Mouse (Mus musculus) kidney, postnatal 4 days (tissue): ENCODE data around the gene Rps6ka1.
"Not testable (repeated sequence)": the region's sequence is repeated elsewhere in the genome, so short reads cannot be mapped to it uniquely, and the experiment has no call there.

Experiments used
- DNase-seq, 2 experiments: peaks; one replicate each; pipeline ENCODE4 v3.0.0; 2021; ENCODE audit warnings: mixed read lengths in 2 of 2

The Rps6ka1 gene

GRCm38 (mm10) chr4:133887672-133888453 lies at the start of gene Rps6ka1:
Gene Rps6ka1 (minus strand): TSS chr4:133887797.
- DNase-seq, result peak; percentile 82 to 91

DNA sequence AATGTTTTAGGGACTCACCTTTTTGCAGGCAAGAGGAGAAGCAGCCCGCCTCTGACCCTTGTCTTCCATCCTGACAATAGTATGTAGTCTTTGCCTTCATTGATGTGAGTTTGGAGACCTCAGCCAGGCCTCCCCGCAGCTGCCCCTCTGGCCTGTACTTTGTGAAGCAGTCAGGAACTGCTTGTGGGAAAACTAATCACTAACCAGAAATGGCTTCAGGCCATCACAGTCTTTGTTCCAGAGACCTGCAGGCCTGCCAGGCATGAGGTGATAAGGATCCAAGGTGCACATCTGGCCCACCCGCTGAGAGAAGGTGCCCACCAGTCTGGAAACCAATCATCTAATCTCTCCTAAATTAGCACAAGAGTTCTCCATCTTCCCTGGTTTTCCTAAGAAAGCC lies 44.2 kb upstream of the Rps6ka1 start:
- DNase-seq, result peak in 1 of 2 experiments; percentile 19

- peak; percentile 19 to 26 for DNase-seq
Observed at GRCm38 (mm10) chr4:133931349-133931748, 43.8 kb upstream of the Rps6ka1 start.

DNA sequence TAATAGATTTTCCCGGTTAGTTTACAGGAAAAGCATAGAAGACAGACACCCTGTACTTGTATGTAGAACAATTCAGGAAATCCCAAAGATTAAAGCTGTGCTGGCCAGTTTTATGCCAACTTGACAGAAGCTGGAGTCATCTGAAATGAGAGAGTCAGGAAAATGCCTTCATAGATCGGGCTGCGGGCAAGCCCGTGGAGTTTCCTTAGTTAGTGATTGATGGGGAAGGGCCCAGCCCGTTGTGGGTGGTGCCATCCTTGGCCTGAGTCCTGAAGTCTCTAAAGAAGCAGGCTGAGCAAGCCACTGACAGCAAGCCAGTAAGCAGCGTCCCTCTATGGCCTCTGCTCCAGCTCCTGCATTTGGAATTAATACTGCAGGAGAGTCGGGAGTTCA lies 41.7 kb upstream of the Rps6ka1 start:
- peak; percentile 16 to 40 for DNase-seq

DNA sequence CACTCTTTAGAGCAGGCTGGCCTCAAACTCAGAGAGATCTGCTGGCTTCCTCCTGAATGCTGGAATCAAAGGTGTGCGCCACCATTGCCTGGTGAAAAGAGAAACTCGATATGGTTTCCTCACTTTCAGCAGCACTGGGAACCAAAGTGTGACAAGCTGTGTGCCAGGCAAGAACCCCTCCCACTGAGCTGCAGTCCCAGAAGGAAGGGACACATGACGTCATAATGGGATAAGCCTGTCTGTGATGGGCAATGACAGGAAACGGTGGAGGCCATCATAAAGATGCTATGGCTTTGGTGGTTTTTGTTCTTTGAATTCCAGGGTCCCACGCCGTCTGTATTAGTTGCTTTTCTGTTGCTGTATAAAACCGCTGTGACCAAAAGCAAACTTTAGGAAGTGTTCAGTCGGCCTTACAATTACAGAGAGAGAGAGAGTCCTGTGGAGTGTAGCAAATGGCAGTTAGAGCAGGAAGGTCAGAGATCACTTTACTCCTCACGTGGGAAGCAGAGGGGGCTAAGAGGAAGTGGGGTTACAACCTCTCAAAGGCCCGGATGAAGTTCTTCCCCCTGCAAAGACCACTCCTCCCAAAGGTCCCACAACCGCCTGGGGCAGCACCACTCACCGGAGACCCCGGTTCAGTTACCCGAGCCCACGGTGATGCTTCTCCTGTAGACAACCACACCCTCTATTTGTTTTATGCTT lies 41.1 kb upstream of the Rps6ka1 start:
- DNase-seq, result peak in 1 of 2 experiments; percentile 38

DNA sequence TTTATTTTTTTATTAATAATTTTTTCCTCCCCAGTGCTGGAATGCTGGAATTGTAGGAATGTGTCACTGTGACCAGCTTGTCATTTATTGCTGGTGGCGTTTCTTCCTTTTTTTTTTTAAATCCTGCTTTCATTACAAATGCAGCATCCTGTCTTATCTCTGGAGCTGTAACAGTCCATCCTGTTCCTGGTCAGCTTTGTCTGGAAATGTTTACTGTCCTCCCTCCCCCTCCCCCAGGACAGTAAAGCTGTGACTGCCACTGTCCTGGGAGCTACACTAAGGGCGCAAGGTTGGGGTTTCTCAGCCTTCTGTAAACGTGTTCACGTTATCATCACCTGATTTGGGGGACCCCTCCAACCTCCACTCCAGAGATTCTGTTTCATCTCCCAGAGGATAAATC lies 37.6 kb upstream of the Rps6ka1 start:
- no peak for DNase-seq

- DNase-seq, result no peak
Observed at GRCm38 (mm10) chr4:133923743-133924142, 36.1 kb upstream of the Rps6ka1 start.

DNA sequence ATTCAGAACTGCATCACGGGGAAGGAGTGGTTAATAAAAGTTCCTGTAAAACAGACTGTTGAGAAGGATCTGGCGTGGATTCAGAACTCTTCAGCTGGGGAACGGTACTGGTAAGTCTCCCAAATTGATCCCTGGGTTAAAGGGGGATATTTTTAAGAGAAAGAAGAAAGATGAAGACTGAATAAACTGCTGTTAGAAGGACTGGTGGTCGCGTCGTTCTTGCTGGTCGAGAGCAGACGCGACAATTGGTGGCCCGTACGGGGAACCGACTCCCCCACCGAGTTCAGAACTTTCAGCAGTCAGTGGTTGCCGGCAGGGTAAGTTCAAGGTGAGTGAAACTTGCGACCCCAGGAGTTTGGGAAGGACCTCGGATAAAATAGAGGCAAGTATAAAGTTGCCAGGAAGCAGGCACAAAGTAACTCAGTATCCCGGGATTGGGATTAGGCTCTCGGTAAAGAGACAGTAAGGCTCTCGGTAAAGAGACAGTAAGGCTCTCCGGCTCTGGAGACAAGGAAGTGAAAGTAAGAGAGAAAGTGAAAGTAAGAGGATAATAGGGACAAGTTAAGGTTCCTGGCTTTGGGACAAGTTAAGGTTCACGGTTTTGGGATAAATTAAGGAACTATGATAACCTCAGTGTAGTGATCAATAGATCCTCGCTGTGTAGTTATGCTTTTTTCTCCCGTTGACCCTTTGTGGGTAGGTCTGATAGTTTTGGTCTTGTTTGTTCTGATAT lies 30.7 kb upstream of the Rps6ka1 start:
- not testable (repeated sequence) for DNase-seq

DNA sequence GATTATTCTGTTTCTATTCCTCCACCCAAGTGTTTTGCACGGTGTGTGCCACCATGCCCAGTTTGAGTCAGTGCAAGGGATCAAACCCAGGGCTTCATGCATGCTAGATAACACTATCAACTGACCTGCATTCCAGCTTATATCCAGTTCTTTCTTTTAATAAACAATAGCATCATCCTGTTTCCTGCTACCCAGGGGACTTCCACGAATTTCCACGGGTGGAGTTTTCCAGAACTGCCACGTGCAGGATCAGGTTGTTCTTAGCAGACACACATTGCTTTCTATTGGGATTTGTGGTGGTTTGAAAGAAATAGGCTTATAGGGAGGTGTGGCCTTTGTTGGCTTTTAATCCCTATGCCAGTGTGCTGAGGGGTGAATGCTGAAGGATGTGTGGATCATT lies 24.4 kb upstream of the Rps6ka1 start:
- no peak for DNase-seq

GRCm38 (mm10) chr4:133910236-133911211 lies 22.9 kb upstream of the Rps6ka1 start:
- peak; percentile 96 to 97 for DNase-seq

- DNase-seq, result no peak
Observed at GRCm38 (mm10) chr4:133908051-133908450, 20.5 kb upstream of the Rps6ka1 start.

GRCm38 (mm10) chr4:133907086-133907485 lies 19.5 kb upstream of the Rps6ka1 start:
- no peak for DNase-seq

GRCm38 (mm10) chr4:133906336-133906735 lies 18.7 kb upstream of the Rps6ka1 start:
- not testable (repeated sequence) for DNase-seq

DNA sequence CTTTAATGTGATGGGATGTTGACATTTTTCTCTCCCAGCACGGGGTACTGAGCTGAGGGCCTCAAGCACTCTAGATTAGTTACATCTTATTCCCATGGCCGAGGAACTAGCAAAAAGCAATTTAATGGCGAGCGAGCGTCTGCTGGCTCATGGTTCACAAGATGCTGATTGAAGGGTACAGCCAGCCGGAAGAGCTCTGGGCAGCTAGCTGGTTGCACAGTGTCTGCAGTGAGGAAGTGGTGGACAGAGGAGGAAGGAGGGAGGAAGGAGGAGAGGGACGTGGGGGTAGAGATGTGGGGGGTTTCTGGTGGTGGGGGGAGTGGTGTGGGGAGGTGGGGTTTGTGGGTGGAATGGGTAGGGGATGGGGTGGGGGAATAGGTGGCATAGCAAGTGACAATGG lies 17.6 kb upstream of the Rps6ka1 start:
- DNase-seq, result no peak

GRCm38 (mm10) chr4:133904326-133904725 lies 16.7 kb upstream of the Rps6ka1 start:
- DNase-seq, result no peak

GRCm38 (mm10) chr4:133903372-133903771 lies 15.8 kb upstream of the Rps6ka1 start:
- DNase-seq, result peak; percentile 50 to 63

- DNase-seq, result peak in 1 of 2 experiments; percentile 22
Observed at GRCm38 (mm10) chr4:133902510-133902909, 14.9 kb upstream of the Rps6ka1 start.

- no peak for DNase-seq
Observed at GRCm38 (mm10) chr4:133900887-133901286, 13.3 kb upstream of the Rps6ka1 start.

- DNase-seq, result no peak
Observed at GRCm38 (mm10) chr4:133900352-133900751, 12.8 kb upstream of the Rps6ka1 start.

DNA sequence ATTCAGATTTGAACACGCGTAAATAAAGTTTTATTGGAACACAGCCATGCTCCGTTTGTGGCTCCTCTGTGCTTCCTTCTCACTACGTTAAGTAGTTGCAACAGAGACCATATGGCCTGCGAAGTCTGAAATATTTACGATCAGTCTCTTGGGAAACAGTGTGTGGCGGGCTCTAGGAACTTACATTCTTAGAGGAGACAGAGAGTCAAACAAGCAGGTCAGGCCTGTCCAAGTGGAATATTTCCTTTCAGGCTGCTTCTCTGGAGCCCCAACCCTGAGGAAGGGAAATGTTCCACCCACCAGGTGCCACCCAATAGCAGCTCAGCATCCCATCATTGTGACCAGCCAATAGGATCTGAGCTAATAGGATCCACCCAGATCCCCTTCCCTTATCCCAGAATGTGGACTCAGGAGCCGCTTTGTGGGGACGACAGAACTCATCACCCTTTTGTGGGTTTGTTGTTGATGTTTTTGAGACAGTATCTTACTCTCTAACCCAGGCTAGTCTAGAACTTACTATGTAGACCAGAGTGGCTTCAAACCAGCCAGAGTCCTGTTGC lies 11.7 kb upstream of the Rps6ka1 start:
- DNase-seq, result peak in 1 of 2 experiments; percentile 41

- peak in 1 of 2 experiments; percentile 35 for DNase-seq
Observed at GRCm38 (mm10) chr4:133898151-133898550, 10.6 kb upstream of the Rps6ka1 start.

DNA sequence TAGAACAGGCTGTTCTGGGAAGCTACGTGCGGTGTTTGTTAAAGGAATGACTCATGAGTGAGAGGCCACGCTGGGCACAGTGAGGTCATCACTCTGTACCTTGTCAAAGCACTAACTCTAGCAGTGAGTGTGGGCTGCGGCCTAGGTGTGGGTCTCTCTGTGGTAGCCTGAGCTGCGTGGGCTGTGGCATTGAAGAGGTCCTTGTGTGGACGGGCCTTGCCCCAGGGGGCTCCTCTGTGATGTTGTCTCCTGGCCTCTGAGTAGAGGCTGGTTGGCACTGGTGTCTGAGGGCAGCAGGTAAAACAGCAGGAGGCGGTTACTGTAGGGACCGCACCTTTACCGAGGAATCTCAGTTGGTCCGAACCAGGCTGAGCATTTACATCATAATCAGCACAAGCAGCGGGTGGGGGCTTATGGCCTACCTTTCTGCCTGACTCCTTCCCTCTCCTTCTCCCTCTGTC lies 9.9 kb upstream of the Rps6ka1 start:
- DNase-seq, result no peak
